Comparison of ENCODE assay signal across 8 mouse cellular contexts in the genomic region with DNA sequence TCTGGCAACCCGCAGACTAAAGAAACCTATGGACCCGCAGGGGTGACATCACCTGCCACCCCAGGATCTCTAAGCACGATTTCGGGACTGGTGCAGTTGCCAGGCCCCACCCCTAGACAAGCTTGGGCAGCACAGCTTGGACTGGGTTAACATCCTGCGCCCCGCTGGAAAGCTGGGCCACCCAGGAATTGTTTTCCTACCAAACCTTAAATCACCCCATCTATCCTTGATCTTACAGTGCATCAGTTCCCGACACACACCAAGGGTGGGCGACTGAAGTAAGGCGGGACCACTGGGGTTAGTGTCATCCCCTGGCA. TPM values are rescaled to one million over a fixed set of nuclear protein-coding genes. Genes with fewer than 3 reads are reported as not detected.
DNase-seq lines count a peak whose midpoint lies in the region; ATAC-seq and TF ChIP-seq lines count a peak whose summit lies in the region.

No protein-coding gene starts in this region.

- TF ChIP-seq EP300 in ES-Bruce4 (IDR thresholded peaks at IDR 0.05; ENCODE audit: insufficient read depth, low read depth, low read length) = no peak

- no peak for TF ChIP-seq POLR2A in ES-Bruce4 (IDR thresholded peaks at IDR 0.05; ENCODE audit: insufficient read depth, low read length)

- 9% methylated on average over 9 of the region's 9 CpGs for WGBS in heart, embryonic 13.5 days
- 5% methylated on average over 9 of the region's 9 CpGs for WGBS in forebrain, embryonic 15.5 days
- WGBS in liver, embryonic 15.5 days (ENCODE audit: insufficient replicate concordance) = 13% methylated on average over 9 of the region's 9 CpGs

- no peak for TF ChIP-seq CTCF in ES-Bruce4 (IDR thresholded peaks at IDR 0.05; ENCODE audit: low read depth, low read length)

- H3K4me2 ChIP-seq in heart, embryonic 13.5 days = peak overlapping the region; percentile 91
- H3K4me2 ChIP-seq in forebrain, embryonic 15.5 days (replicated peaks) = peak overlapping the region; percentile 99
- peak overlapping the region; percentile 63 for H3K4me2 ChIP-seq in liver, embryonic 15.5 days

- H3K4me1 ChIP-seq in heart, embryonic 13.5 days = peaks cover 18% of the 10 kb centered on the region
- peaks cover 4% of the 10 kb centered on the region for H3K4me1 ChIP-seq in ES-Bruce4 (ENCODE audit: control insufficient read depth, insufficient read depth, low read length)
- peaks cover 24% of the 10 kb centered on the region for H3K4me1 ChIP-seq in forebrain, embryonic 15.5 days
- 0 out of 2 replicates have a peak, but pooled peaks cover 4% of the 10 kb centered on the region for H3K4me1 ChIP-seq in liver, embryonic 15.5 days (replicated peaks)

- H3K36me3 ChIP-seq in heart, embryonic 13.5 days = no peaks in the 10 kb centered on the region
- no peaks in the 10 kb centered on the region for H3K36me3 ChIP-seq in ES-Bruce4 (ENCODE audit: control insufficient read depth, insufficient read depth, low read length, poor library complexity, severe bottlenecking)
- H3K36me3 ChIP-seq in forebrain, embryonic 15.5 days = no peaks in the 10 kb centered on the region
- no peaks in the 10 kb centered on the region for H3K36me3 ChIP-seq in liver, embryonic 15.5 days (replicated peaks)

- peaks cover 54% of the 10 kb centered on the region for H3K27me3 ChIP-seq in heart, embryonic 13.5 days (replicated peaks)
- no peaks in the 10 kb centered on the region for H3K27me3 ChIP-seq in ES-Bruce4 (ENCODE audit: control insufficient read depth, insufficient read depth, low read length, poor library complexity, severe bottlenecking)
- H3K27me3 ChIP-seq in forebrain, embryonic 15.5 days = 0 out of 2 replicates have a peak, but pooled peaks cover 7% of the 10 kb centered on the region
- peaks cover 67% of the 10 kb centered on the region for H3K27me3 ChIP-seq in liver, embryonic 15.5 days

- no peaks in the 10 kb centered on the region for H3K9me3 ChIP-seq in heart, embryonic 13.5 days
- H3K9me3 ChIP-seq in ES-Bruce4 (replicated peaks; ENCODE audit: control insufficient read depth, insufficient read depth, low read length, poor library complexity, severe bottlenecking) = no peaks in the 10 kb centered on the region
- H3K9me3 ChIP-seq in forebrain, embryonic 15.5 days = no peaks in the 10 kb centered on the region
- no peaks in the 10 kb centered on the region for H3K9me3 ChIP-seq in liver, embryonic 15.5 days (replicated peaks)

- no peak for DNase-seq in heart, postnatal 4 days
- no peak for DNase-seq in spleen, adult 18-20 months
- DNase-seq in layer of hippocampus, postnatal 10 days (ENCODE audit: low spot score in 2 of 2) = no peak
- no peak for DNase-seq in adrenal gland, postnatal 10 days

- no peak for ATAC-seq in heart, embryonic 13.5 days (ENCODE audit: extremely low read depth, insufficient number of reproducible peaks, low FRiP score, low TSS enrichment)
- ATAC-seq in forebrain, embryonic 15.5 days (replicated peaks) = peak; percentile 57
- ATAC-seq in liver, embryonic 15.5 days (ENCODE audit: insufficient read depth) = no peak

- peak overlapping the region; percentile 79 for H3K9ac ChIP-seq in heart, embryonic 13.5 days
- peak overlapping the region; percentile 57 for H3K9ac ChIP-seq in ES-Bruce4 (ENCODE audit: low read depth, poor library complexity, severe bottlenecking)
- H3K9ac ChIP-seq in forebrain, embryonic 15.5 days (replicated peaks) = peak overlapping the region; percentile 72
- no peak overlapping the region for H3K9ac ChIP-seq in liver, embryonic 15.5 days

- H3K27ac ChIP-seq in heart, embryonic 13.5 days (replicated peaks) = no peak overlapping the region
- no peak overlapping the region for H3K27ac ChIP-seq in ES-Bruce4 (ENCODE audit: insufficient read depth, low read length)
- no peak overlapping the region for H3K27ac ChIP-seq in forebrain, embryonic 15.5 days (replicated peaks)
- H3K27ac ChIP-seq in liver, embryonic 15.5 days (replicated peaks) = no peak overlapping the region

- H3K4me3 ChIP-seq in heart, embryonic 13.5 days = peak overlapping the region; percentile 68
- H3K4me3 ChIP-seq in ES-Bruce4 (ENCODE audit: low read depth, low read length) = peak overlapping the region; percentile 76
- H3K4me3 ChIP-seq in forebrain, embryonic 15.5 days = peak overlapping the region; percentile 69
- peak overlapping the region; percentile 46 for H3K4me3 ChIP-seq in liver, embryonic 15.5 days (replicated peaks)

RNA-seq across cellular contexts. Expression of a gene that starts 50.5 kb away (rescaled TPM):
- polyA plus RNA-seq in heart, embryonic 13.5 days (2015; fragmentation: Nextera tagmentation; extraction: Ambion mirVana) = 21.1 and 22.8 TPM in 2 replicates
- 10 to 100 TPM; 40.6 to 41.5 TPM for total RNA-seq in heart, postnatal 4 days (2021)
- polyA plus RNA-seq in ES-Bruce4 (2011; ENCODE audit: insufficient read depth, insufficient read length, low read depth, missing spikeins) = 28.1 and 30.6 TPM in 2 replicates
- 111 and 112 TPM in 2 replicates for polyA plus RNA-seq in forebrain, embryonic 15.5 days (2015; fragmentation: Nextera tagmentation; extraction: Ambion mirVana)
- 3.9 and 4.3 TPM in 2 replicates for polyA plus RNA-seq in liver, embryonic 15.5 days (2015; fragmentation: Nextera tagmentation; extraction: Ambion mirVana)
- 100 to 1,000 TPM; 299 to 308 TPM for total RNA-seq in layer of hippocampus, postnatal 10 days (2021)
- 10 to 100 TPM; 35.4 to 44.2 TPM for total RNA-seq in adrenal gland, postnatal 10 days (2021)
